Mouse (Mus musculus) kidney, adult 2 months (tissue): ENCODE data around the gene Etv3. TPM values are rescaled to one million over a fixed set of nuclear protein-coding genes. Genes with fewer than 3 reads are reported as not detected.
"Not testable (repeated sequence)": the region's sequence is repeated elsewhere in the genome, so short reads cannot be mapped to it uniquely, and the experiment has no call there.

Experiments
- DNase-seq: peaks from one replicate; pipeline ENCODE4 v3.0.0; 2021
- H3K27ac ChIP-seq: fragments of 200-500 bp; 2 replicates; pipeline ENCODE4 v1.5.1; 2012; ENCODE audit warnings: low read depth, low read length, control low read depth, inconsistent platforms; ENCODE audit not compliant: insufficient read depth
- H3K27me3 ChIP-seq: fragments of 200-500 bp; replicated peaks from 2 replicates; pipeline ENCODE4 v1.6.1; 2012; ENCODE audit warnings: mild to moderate bottlenecking, moderate library complexity, low read length, inconsistent platforms; ENCODE audit not compliant: control insufficient read depth, insufficient read depth
- H3K36me3 ChIP-seq: fragments of 200-500 bp; 2 replicates; pipeline ENCODE4 v1.6.1; 2012; ENCODE audit warnings: mild to moderate bottlenecking, moderate library complexity, low read length, inconsistent platforms; ENCODE audit not compliant: control insufficient read depth, insufficient read depth
- H3K4me1 ChIP-seq: fragments of 200-500 bp; 2 replicates; pipeline ENCODE4 v1.6.1; 2011; ENCODE audit warnings: low read length; ENCODE audit not compliant: control insufficient read depth, insufficient read depth
- H3K4me3 ChIP-seq: fragments of 200-500 bp; 2 replicates; pipeline ENCODE4 v1.5.1; 2011; ENCODE audit warnings: mild to moderate bottlenecking, low read depth, low read length, control low read depth; ENCODE audit not compliant: insufficient read depth
- CTCF ChIP-seq: fragments of 200-500 bp; conservative IDR thresholded peaks from 2 replicates; pipeline ENCODE4 v1.5.1; 2011; ENCODE audit warnings: low read depth, mild to moderate bottlenecking, control low read depth, low read length, moderate library complexity, mixed read lengths; ENCODE audit not compliant: insufficient read depth, insufficient read length
- POLR2A ChIP-seq: fragments of 200-500 bp; IDR thresholded peaks from one replicate; pipeline ENCODE4 v1.6.1; 2011; ENCODE audit warnings: low read depth, low read length, control low read depth
- WGBS: fragments of 180-500 bp; shearing (Covaris S2); methylation state at CpG from one replicate; pipeline ENCODE4 v1.1.7; 2018; 5-methylcytosine and 5-hydroxymethylcytosine counted together
- polyA plus RNA-seq: library from polyadenylated mRNA; depleted of rRNA; stranded (reverse); fragments of >200 nt; gene quantifications from 2 replicates; pipeline ENCODE4 v1.2.3, GENCODE M21; 2012

The Etv3 gene
- polyA plus RNA-seq, 1 experiment, result 9.1 TPM

DNA sequence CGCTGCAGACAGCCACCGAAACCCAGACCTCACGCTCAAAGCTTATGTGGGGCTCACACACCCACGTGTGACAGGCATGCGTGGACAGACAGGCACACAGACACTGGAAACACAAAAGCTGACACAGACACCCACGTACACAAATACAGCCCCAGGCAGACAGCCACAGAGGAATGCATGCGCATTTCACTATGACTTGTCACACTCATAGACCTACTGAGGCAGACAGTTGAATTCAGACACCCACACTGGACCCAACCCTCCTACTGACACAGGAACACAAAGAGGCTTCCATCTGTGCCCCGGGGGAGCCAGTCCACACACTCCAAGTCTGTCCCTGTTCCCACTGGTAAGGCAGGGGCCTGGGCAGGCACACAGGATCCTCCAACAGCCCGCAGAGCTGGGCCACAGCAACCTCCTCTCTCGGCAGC is 21.1 kb downstream of the Etv3 start:
- no peak for DNase-seq
- Histone ChIP-seq H3K27me3 (no peaks in the 10 kb centered on the region), H3K27ac (no peak overlapping the region), H3K4me3 (no peak overlapping the region), H3K36me3 (no peaks in the 10 kb centered on the region), H3K4me1 (no peaks in the 10 kb centered on the region)
- WGBS, result 81% methylated on average over 10 of the region's 10 CpGs
- TF ChIP-seq CTCF (no peak), POLR2A (no peak)

DNA sequence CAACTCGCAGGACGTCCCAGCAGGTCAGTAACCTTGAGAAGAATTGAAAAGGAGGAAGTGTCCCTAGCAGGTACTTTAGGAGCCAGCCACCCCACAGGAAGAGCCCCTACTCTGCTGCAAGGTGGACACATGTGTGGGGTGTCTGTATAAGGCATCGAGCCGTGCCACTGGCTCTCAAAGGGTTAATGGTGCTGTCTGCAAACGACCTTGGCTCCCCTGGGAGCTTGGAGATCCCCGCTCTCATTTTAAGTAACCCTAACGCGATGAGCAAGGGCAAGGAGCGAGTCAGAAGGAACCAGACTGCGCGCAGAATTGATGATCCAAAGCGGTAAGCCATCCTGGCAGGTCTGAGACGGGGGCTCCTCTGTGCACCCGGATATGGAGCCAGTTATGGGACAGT is 24.7 kb downstream of the Etv3 start:
- no peak for TF ChIP-seq POLR2A
- TF ChIP-seq CTCF, result no peak
- Histone ChIP-seq H3K4me1 (no peaks in the 10 kb centered on the region), H3K27ac (no peak overlapping the region), H3K36me3 (no peaks in the 10 kb centered on the region), H3K4me3 (no peak overlapping the region), H3K27me3 (no peaks in the 10 kb centered on the region)
- DNase-seq, result no peak
- WGBS, result 11% methylated on average over 14 of the region's 14 CpGs

DNA sequence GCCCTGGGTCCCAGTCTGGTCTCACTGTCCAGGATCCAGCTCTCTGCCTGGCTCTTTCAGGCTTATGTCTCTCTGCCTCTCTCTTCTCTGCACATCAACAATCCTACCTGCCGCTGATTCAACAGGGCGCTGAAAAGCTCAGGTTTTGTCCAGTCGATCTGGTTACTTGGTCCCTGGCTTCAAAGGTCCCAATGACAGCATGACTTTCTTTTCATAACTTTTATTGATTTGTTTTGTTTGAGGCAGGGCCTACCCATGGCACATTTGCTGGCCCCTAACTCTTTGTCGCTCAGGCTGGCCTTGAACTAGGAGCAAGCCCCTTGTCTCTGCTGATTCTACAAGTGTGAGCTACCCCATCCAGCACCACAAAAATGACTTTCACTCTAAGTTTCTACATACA is 27.1 kb downstream of the Etv3 start:
- TF ChIP-seq CTCF, result no peak
- no peak for TF ChIP-seq POLR2A
- no peaks in the 10 kb centered on the region for H3K36me3 ChIP-seq
- no peaks in the 10 kb centered on the region for H3K4me1 ChIP-seq
- DNase-seq, result no peak
- H3K27me3 ChIP-seq, result no peaks in the 10 kb centered on the region
- no peak overlapping the region for H3K4me3 ChIP-seq
- H3K27ac ChIP-seq, result no peak overlapping the region
- 91% methylated on average over 4 of the region's 4 CpGs for WGBS

DNA sequence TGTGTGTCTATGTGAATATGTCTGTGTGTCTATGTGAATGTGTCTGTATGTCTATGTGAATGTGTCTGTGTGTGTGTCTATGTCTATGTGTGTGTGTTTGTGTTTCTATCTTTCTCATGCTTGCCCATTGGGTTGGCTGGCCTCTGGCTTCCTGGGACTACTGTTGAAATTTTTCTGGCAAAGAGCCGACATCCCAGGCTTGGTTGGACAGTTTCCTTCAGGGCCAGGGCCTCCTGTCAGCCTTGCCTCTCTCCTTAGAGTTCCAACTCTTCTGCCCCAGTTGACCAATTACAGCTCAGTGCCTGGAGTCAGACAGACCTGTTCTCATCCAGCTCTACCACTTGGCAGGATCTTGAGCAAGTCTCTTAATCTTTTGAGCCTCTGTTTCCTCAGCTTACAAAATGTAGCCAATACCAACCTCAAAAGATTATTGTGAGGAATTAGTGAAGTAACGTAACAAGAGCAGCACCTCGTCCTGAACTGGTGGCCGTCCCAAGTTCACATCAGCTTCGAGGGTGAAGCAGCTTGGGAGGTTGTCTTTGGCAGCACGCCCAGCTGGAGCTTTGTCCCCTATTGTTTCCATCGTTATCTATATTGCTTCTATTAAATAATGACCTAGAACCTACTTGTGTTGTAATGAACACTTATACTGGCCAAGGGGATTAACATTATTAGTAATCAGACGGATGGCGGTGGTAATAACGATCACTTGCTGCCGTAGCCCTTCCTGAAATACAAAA is 28.2 kb downstream of the Etv3 start:
- Histone ChIP-seq H3K27ac (no peak overlapping the region), H3K27me3 (no peaks in the 10 kb centered on the region), H3K4me1 (no peaks in the 10 kb centered on the region), H3K36me3 (no peaks in the 10 kb centered on the region), H3K4me3 (no peak overlapping the region)
- WGBS, result 58% methylated on average over 11 of the region's 11 CpGs
- peak; percentile 11 for DNase-seq
- TF ChIP-seq POLR2A (no peak), CTCF (no peak)

DNA sequence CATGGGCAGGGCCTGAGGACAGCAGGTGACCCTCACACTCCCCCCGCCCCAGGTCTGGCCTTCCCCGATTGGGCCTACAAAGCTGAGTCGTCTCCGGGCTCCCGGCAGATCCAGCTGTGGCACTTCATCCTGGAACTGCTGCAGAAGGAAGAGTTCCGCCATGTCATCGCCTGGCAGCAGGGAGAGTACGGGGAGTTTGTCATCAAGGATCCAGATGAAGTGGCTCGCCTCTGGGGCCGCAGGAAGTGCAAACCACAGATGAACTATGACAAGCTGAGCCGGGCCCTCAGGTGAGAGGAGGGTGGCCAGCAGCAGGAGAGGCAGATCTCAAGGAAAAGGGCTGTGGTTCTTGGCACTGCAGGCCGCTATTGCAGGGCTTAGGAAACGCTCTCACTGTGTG is 29.7 kb downstream of the Etv3 start:
- not testable (repeated sequence) for H3K4me1 ChIP-seq, H3K27me3 ChIP-seq, H3K4me3 ChIP-seq, H3K27ac ChIP-seq, H3K36me3 ChIP-seq, DNase-seq
- WGBS, result 84% methylated on average over 13 of the region's 13 CpGs

DNA sequence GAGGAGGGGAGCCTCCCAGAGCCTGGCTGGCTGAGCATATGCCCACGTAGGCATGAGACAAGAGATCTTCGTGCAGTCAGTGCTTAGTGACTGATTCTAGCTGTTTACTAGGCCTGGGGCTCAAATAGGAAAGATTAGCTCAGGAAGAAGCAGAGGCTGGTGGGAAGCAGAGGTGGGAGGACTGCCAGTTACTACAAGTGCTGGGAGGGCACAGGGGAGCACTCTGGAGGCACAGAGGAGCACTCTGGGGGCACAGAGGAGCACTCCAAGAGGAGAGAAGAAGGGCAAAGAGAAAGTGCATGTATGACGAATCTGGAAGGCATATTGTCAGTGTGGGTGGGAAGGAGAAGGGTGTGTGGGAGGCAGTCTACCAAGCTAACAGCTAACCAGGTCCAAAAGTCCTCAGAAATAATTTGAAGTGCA is 30.9 kb downstream of the Etv3 start:
- Histone ChIP-seq H3K4me1 (no peaks in the 10 kb centered on the region), H3K4me3 (no peak overlapping the region), H3K27me3 (no peaks in the 10 kb centered on the region), H3K36me3 (no peaks in the 10 kb centered on the region), H3K27ac (no peak overlapping the region)
- 49% methylated on average over 3 of the region's 3 CpGs for WGBS
- no peak for DNase-seq
- no peak for TF ChIP-seq POLR2A
- no peak for TF ChIP-seq CTCF

DNA sequence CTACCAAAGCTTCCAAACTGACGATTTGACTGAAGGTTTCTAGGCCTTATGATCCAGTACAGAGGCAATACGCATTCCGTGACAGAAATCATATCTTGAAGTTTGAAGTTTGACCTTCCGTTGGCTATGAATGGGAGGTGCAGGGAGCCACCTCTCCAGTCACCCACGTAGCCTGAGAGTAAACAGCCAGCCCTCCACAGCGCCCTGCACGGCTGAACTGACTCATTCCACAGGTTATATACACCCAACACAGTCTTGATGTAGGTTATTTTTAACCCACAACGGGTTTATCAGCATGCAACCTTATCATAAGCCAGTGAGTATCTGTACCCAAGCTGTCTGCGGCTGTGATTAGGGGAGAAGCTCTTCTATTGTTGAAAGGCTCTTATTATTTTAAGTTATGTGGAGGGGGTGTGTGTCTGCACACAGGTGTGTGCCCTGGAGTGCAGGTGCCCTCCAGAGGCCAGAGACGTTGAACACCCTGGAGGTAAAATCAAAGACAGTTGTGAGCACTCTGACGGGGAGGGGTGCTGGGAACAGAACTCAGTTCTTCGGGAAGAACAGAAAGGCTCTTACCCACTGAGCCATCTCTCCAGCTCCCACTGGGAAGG is 31.6 kb downstream of the Etv3 start:
- Histone ChIP-seq H3K27ac (no peak overlapping the region), H3K4me3 (no peak overlapping the region), H3K27me3 (no peaks in the 10 kb centered on the region), H3K4me1 (no peaks in the 10 kb centered on the region), H3K36me3 (no peaks in the 10 kb centered on the region)
- no peak for DNase-seq
- WGBS, result 65% methylated on average over 12 of the region's 12 CpGs
- no peak for TF ChIP-seq POLR2A
- TF ChIP-seq CTCF, result no peak; the same call in 1 of the 2 replicates
